Mouse (Mus musculus) granulocyte monocyte progenitor cell, adult 5-6 weeks (primary cell): ENCODE measurements around the gene Spns2. TPM values are rescaled to one million over a fixed set of nuclear protein-coding genes. Genes with fewer than 3 reads are reported as not detected.
A peak's percentile ranks its signal among the peaks of the same experiment; 100 is the strongest.

Experiments
- ATAC-seq: replicated peaks from 2 replicates; pipeline ENCODE4 v1.8.0; 2016; ENCODE audit warnings: mild to moderate bottlenecking, moderate TSS enrichment, inconsistent platforms; ENCODE audit not compliant: poor library complexity, severe bottlenecking
- total RNA-seq, 2 experiments: library from RNA; stranded (forward) in 1 of 2; stranded (reverse) in 1 of 2; fragments of 200-712, 200-1000 nt in 1 of 2; fragments of >200 nt in 1 of 2; fragmentation: Nextera tagmentation in 1 of 2; gene quantifications; 2 replicates each; pipeline ENCODE4 v1.2.3; 2014 to 2017

Gene Spns2
- total RNA-seq, 2 experiments from 2014 or later, result 5.6 to 27.1 TPM

DNA sequence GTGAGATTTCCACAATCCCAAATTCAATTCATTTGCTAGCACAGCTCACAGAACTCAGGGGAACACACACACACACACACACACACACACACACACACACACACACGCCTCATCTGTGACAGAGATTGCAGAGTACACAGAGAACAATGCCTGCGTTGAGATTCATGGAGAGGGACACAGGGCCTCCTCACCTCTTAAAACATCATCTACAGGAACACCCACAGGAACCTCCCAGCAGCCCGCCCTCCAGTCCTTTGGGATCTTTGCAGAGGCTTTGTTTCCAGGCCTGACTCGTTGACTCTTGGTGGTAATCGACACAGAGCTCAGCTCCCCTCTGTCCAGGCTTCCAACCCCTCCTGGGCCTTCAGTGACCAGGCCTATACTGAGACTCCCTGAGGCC lies 12.5 kb downstream of the Spns2 start:
- no peak for ATAC-seq

DNA sequence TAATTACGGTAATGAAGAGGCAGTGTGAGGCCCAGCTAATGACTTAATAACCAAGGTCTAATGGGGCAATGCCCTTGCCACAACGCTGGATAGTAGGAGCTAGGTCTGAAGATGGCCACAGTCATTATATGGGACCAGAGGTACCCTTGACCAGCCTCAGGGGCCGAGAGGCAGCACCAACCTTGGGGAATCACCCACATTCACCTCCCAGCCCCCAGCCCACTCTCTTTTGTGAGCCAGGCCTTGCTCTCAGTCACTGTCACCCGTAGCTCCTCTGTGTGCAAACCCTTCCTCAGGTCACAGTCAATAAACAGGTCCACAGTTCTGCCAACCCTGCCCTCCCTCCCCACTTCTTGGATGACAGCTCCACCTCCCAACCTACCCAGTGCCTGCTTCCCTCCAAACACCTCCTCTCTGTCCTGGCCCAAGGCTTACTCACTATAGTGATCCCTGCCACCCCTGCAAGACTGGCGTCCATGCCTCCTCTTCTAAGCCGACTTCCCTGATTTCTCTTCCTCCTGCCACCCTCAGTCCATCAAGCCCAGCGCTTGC lies 13.6 kb downstream of the Spns2 start:
- peak; percentile 21; the same call in 1 of the 2 replicates for ATAC-seq

DNA sequence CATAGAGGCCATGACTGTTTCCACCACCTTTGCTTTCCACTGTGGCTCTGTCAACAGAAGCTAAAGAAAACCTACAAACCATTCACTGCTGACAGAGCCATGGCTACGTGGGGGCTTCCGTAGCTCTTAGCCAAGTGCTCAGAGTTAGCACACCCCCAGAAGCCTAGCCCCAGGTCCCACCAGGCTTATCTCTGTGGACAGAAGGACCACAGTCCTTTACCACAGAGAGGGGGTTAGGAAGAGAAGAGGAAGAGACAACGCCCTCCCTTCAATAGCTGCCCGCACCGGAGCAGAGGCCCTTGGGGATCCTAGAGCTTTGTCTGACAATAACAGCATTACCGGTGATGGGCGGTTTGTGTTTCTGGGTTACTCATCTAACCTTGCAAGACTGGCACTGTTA lies 14.3 kb downstream of the Spns2 start:
- peak; percentile 80 for ATAC-seq

DNA sequence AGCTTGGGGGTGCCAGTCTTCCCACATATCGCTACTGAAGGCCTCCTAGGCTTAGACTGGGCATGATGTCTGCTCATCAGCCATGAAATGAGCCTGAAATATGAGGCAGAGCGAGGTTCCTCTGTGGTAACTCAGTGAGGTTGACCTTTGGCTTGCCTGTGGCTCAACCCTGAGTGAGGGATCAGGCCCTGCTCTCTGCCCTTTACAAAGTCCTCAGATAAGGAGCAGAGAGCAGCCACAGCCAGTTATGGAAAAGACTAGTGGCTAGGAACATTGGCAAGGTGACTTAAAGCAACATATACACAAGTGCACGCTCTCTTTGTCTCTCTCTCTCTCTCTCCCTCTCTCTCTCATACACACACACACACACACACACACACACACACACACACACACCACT lies 14.8 kb downstream of the Spns2 start:
- ATAC-seq, result no peak

DNA sequence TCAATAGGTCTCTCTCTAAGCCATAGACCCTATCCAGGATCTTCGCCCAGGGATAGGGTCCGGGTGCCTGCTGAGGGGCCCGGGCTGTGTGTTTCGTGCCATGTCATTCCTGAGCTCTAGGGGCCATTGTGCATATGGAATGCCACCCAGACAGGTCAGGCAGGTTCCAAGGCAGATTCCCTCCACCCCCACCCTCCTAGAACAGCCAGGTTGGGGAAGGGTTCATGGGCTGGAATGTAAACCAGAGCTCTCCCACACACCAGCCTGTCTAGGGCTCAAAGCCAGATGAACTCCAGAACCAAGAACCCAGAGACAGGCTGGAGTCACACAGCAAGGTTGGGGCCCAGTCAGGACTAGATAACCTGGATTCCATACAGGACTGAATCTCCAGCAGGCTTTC lies 16.2 kb downstream of the Spns2 start:
- ATAC-seq, result no peak

DNA sequence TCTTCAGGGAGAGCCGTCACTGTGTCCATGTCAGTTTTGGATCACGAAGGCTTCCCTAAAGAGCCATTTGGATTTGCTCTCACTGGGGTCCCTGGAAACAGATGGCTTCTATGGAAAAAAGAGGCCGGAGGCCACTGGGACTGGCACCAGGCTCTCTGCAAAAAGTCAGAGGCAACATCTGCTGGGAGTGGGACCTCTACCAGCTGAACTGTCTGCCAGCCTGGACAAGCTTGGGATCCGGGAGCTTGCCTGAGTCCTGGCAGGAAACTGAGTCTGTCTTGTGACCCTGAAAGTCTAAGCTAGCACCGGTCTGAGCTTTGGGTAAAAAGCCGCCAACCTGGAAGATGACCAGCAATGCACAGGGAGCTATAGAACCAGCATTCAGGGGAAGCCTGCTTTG lies 18.3 kb downstream of the Spns2 start:
- no peak for ATAC-seq

DNA sequence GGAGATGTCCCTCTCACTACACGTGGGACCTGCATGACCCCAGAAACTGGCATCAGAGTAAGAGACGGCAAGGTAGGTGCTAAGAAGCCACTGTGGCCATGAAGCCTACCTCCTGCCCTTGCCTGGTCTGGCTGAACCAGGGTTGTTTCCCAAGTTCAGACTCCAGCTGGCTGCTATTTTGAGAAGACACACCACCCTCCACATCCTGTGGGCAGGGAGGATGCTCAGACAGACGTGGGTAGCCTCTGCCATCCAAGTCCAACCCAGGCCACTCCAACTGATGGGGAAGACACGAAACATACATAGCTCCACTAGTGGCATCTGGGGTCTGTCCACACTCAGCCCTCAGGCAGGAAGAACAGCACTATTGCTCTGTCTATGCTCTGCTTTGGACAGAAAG lies 19.7 kb downstream of the Spns2 start:
- ATAC-seq, result no peak

DNA sequence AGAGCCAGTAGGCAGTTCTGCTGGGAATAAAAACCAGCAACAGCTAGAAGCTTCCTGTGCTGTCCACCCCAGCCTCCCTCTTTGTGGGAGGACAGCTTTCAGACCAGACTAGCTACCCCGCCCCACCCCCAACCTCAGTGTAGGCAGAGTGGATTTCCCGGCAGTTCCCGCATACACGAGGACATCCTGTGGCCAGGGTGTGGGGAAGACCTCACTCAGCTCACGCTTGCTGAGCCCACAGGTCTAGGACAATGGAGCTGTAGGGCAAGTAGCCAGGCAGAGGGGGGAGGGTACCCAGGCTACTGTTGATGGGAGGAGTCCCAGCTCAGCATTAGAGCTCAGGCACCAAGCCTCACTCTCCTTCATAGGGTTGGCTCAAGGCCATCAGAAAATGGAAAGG lies 20.5 kb downstream of the Spns2 start:
- ATAC-seq, result peak; percentile 8; the same call in 1 of the 2 replicates

DNA sequence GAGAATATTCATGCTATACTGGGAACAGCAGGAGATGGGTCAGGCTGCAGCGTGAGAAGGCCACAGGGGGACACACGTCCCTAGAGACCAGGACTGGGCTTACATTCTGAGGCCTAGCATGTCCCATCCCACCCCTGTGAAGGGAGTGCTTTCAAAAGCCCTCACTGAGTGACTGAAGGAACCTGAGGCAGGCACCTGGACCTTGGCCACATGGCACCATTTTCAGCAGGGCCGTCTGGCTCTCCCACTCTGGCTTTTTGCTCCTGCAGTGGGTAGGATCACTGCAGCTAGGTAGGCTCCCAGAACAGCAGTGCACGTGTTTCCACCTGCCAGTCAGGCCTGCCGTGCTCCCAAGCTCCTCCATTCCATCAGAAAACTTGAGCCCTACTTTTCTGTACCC lies 21.2 kb downstream of the Spns2 start:
- no peak for ATAC-seq

DNA sequence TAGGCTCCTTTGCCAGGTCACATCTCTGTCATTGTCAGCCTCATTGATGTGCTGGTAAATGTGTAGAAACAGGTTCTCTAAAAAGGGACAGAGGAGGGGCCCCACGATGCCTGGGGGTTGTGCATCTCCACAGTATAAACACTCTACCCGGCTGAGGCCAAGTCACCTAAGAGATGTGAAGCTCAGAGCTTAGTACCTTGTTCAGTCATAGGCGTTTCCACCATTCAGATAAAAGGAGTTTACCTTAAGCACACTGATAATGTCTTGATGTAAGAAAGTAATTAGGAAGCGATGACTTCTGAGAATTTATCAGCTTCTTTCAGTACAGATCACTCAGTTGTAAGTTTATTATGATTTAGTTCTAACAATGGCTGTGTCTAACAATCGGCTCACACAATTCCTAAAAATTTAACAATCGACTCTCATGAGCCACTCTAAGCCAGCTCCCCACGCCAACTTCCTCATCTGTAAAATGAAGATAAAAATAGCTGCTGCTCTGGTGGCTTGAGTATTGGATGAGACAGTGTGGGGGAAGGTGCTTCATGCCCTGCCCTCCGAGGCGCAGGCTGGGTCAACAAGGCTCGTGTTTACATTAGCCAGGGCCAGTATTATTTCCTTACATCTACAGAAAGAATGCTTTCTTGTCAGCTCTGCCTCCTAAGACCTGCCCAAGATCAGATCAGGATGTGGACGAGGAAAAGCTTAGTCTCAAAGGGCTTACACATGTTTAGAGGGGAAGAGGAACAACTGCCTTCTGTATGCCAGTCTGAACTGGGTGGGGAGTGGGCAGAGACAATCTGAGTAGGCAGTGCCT lies 22.8 kb downstream of the Spns2 start:
- ATAC-seq, result peak; percentile 76

DNA sequence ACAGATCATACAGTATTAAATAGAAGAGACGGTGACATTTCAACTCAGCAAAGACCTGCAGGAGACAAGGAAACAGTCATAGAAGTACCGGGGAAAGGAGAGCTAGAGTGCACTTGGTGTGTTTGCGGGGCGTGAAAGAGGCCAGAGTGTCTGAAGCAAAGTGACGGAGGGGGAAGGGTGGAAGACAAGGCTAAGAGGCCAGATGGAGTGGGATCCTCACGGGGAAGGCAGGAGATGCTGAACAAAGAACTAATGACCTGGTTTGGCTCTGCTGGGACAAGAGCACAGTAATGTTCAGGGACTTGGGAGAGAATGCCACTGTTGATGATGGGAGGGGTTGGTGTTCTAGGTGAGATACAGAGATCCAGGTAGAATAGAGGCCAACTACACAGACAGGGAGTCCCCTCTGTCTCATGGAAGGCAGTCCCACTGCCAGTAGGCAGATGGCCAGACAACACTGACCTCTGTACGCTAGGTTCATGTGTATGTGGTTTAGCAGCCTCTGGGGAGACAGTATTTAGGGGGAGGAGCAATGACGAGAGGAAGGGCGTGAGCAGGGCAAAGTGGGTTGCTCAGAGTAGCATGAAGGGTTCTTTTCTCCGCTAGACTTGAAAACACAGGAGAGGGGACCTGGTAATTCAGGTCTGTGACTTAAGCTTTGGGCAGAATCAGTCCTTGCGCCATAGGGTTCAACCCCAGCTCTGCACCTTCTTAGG lies 23.6 kb downstream of the Spns2 start:
- ATAC-seq, result peak; percentile 50

DNA sequence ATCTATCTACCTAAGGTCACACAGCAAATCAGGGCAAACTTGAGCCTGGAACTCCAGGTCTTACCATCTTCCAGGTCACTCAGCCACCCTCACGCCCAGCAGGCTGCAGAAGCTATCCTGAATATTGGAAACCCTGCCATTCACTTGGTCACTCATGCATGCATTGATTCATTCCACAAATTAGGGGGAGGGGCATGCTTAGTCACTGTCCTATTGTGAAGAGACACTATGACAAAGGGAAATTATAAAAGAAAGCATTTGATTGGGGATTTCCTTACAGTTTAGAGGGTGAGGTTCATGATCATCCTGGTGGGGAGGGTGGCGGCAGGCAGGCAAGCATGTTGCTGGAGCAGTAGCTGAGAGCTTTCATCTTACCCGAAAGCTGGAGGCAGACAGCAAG lies 24.9 kb downstream of the Spns2 start:
- no peak for ATAC-seq

DNA sequence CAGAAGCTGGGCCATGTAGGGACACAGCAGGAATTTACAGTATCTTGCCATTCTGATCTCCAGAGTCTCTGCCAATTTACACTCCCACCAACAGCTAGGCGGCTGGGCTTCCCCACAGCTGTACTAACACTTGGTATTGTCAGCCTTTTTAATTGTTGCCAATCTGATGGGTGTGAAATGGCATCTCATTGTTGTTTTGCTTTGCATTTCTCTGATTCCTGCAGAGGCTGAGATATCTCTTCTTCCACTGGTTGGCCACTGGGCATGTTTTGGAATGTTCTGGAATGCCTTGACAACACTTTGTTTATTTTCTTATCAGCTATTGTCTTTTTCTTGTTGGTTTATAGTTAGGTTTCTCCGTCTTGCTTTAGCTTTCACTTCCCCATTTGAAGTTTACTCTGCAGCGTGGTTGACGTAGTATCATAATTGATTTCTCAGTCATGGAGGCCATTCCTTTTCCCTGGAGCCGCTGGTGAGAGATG lies 28.2 kb downstream of the Spns2 start:
- ATAC-seq, result 0 out of 2 replicates have a peak, but pooled peaks have one; percentile 13

DNA sequence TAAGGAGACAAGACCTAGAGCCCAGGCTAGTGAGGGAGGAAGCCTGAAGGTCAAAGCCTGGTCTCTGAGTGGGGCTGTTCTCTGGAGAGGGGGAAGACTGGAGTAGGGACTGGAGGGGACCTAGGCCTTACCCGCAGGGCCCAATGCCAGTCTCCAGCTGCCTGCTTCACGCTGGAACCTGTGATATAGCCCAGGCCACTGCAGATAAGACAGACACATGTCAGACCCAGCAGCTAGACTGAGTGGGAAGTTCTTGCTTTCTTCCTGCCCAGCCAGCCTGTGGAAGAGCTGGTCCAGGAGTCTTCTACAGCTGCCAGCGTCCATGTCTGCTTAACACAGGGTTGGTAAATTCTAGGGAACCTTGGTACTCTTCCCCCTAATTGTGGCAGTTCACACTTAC lies 31.2 kb downstream of the Spns2 start:
- peak; percentile 10; the same call in 1 of the 2 replicates for ATAC-seq

DNA sequence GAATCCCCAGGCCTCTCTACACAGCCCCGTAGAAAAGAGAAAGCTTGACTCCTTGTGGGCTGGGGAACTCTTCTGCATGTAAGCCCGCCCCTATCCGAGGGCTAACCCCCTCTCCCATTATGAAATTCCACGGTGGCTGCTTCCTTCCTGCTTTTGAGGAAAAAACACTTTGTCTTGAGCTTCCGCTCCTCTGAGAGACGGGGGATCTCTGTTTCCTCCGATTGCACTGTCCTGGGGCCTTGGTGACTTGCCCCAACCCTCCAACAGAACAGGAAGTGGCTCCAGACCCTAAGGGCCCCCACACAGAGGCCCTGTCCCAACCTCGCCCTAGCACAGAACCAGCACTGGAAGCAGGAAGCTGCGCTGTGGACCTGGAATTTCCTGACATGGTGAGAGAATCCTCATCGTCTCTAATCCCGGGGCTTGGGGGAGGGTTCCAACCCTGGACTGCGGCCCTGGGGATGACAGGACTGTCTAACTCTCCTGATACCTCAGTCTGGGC lies 31.7 kb downstream of the Spns2 start:
- ATAC-seq, result peak; percentile 88

DNA sequence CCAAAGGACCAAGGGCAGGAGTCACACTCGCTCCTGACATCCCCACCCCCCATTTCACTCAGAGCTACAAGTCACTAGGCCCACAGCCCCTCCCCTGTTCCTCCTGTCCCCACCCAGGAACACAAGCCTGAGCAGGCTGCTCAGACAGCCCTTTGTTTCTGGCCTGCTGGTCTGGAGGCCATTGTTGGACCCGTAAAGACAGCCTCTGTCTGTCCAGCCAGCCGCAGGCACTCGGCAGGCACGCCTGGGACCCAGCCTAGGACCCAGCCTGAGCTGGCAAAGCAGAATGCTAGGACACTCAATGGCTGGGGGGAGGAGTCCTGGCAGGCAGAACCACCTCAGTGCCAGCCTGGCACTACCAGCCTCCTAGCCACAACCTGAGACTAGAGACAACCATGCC lies 34.0 kb downstream of the Spns2 start:
- no peak for ATAC-seq

DNA sequence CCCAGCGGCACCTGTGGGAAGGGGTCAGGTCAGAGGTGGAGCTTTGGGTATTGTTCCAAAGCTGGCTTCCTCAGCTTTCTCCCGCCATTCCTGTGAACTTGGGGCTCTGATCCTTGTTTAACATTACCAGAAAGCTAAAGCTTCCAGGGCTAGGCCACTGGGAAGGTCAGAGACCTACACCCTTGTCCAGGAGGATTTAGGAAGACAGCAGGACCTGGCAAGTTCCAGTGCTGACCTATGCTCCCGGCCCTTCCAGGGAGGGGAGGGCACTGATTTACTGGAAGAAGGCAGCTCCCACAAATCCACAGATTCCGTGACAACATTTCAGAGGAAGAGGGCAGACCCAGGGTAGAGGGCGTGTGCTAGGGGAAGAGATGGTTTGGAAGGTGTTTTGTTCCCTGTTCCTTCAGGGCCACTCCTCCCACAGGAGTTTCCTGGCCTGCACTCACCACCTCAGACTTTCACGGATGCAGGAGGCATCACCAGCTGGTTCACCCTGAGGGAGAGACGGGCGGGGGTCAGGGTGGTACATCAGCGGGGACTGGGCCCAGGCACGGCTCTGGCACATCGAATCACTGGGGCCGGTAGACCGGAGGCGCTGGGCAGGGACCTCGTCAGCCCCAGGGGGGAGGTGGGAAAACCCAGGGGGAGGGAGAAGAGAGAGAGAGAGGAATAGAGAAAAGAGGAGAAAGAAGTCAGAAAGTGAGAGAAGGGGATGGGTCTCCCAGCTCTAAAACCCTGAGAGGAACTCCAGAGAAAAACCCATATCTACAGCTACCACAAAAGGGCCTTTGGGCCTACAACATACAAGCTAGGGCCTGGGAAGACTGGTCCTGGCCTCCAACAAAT lies 36.4 kb downstream of the Spns2 start:
- ATAC-seq, result no peak

DNA sequence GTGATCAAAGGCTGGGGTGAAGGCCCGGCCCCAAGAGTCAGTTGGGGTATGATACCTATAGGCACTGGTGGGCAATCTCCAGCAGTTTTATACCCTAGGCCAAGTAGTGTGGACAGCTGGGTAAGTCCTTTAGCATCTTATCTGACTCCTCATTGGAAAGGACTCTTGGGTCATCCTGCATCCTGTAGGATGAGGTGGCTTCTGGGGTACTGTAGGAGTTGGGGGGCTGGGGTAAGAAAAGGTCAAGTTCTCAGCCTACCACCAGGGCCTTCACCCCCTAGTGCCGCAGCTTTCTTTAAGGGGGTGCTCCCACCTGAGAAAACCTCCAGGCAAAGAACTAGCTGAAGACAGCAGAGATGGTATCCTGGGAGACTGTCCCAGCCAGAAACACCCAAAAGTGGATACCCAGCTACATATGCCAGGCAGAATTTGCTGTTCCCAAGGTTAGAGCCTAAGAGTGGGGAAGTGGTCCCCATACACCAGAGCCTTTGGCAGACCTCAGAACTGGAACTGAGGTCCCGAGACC lies 37.5 kb downstream of the Spns2 start:
- no peak for ATAC-seq

DNA sequence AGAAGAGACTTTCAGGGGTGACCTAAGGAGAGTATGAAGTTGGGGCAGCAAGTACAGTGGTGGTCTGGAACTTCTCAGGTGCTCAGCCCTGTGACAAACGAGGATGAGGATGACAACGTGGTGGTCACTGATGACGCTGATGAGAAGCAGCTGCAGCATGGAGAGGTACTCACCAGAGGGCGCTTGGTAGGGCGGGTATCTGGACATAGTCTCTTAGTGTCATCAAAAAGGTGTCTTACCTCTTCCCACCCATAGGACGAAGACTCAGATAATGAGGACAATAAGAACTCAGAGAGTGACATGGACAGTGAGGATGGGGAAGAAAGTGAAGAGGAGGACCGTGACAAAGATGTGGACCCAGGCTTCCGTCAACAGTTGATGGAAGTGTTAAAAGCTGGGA lies 42.2 kb downstream of the Spns2 start:
- peak; percentile 41 for ATAC-seq
